Mouse (Mus musculus): Measurements from ENCODE around the gene Wdr18.

DNA sequence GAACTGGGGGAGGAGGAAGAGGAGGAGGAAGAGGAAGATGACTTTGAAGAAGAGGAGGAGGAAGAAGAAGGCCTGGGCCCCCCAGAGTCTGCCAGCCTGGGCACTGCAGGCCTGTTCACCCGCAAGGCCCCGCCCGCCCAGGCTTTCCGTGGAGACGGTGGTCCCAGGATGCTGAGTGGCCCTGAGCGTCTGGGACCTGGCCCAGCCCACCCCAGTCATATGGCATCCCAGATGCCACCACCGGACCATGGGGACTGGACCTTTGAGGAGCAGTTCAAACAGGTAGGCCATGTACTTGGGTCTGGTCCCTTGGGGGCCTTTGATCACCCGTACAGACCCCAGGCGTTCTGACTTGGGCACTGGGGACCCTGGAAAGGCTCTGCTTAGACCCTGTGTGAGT is 28.2 kb upstream of the Wdr18 start:
- TF ChIP-seq MAX (IDR thresholded peaks at IDR 0.05; ENCODE audit: low read length) (no peak), CTCF (conservative IDR thresholded peaks at IDR 0.05 in 1 of 2, IDR thresholded peaks at IDR 0.05 in 1 of 2; ENCODE audit: low read depth in 2 of 2, low read length in 2 of 2) (no peak), EP300 (IDR thresholded peaks at IDR 0.05; ENCODE audit: low read length) (no peak), ZNF384 (IDR thresholded peaks at IDR 0.05; ENCODE audit: low read depth, low read length) (no peak), USF1 (IDR thresholded peaks at IDR 0.05; ENCODE audit: low read depth, low read length) (no peak), RAD21 (IDR thresholded peaks at IDR 0.05; ENCODE audit: low read depth, low read length) (no peak), NELFE (IDR thresholded peaks at IDR 0.05; ENCODE audit: low read depth, low read length) (no peak), IRF4 (IDR thresholded peaks at IDR 0.05; ENCODE audit: low read depth, low read length) (no peak), ETS1 (conservative IDR thresholded peaks at IDR 0.05; ENCODE audit: low read depth, low read length) (no peak), MEF2A (IDR thresholded peaks at IDR 0.05; ENCODE audit: borderline replicate concordance, low read depth, low read length) (no peak), NRF1 (IDR thresholded peaks at IDR 0.05; ENCODE audit: low read depth, low read length) (no peak), BHLHE40 (IDR thresholded peaks at IDR 0.05; ENCODE audit: low read depth, low read length) (no peak)
